Mouse (Mus musculus) G1E-ER4 (cell line): Measurements from ENCODE around the gene Angel2. TPM values are rescaled to one million over a fixed set of nuclear protein-coding genes. Genes with fewer than 3 reads are reported as not detected.

ENCODE experiments used
- GATA1 ChIP-seq: IDR thresholded peaks from one replicate; pipeline ENCODE4 v1.8.0; 2012; ENCODE audit warnings: low read length, inconsistent platforms
- polyA plus RNA-seq: library from polyadenylated mRNA; stranded (reverse); fragments of >175 nt; gene quantifications from 2 replicates; pipeline ENCODE4 v1.2.3, GENCODE M21; 2012

Angel2 gene
- polyA plus RNA-seq, 1 experiment, result 20.0 TPM

DNA sequence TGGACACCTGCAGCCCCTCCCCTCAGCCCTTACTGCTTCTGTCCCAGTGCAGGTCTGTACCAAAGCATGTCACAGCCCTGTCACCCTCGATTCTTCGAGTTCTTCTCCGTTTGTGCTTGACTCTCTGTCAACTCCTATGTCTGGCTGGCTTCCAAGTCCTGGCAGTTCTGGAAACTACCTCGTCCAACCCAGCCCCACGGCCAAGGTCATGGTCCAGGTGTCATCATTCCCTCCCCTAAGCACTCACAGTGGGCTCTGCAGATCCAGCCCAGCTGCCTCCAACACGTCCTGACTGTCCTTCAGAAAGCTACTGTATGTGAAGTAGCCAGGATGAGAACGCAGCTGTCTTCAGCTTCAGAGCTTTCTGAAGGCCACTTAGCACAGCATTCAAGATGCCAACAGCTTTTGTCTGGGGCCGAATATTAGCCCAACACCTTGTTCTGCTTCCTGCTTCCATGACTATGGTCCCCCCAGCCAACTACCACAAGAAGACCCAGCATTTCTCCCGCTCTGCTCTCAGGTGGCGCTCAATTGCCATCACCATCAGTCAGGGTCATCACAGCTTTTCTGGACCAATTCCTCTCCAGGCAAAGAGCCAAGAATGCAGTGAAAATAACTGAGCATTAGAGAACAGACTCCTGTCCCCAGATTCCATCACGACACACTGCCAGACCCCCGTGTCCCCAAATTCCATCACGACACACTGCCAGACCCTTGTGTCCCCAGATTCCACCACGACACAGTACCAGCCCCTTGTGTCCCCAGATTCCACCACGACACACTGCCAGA, 40.3 kb downstream of the Angel2 start:
- no peak for TF ChIP-seq GATA1

DNA sequence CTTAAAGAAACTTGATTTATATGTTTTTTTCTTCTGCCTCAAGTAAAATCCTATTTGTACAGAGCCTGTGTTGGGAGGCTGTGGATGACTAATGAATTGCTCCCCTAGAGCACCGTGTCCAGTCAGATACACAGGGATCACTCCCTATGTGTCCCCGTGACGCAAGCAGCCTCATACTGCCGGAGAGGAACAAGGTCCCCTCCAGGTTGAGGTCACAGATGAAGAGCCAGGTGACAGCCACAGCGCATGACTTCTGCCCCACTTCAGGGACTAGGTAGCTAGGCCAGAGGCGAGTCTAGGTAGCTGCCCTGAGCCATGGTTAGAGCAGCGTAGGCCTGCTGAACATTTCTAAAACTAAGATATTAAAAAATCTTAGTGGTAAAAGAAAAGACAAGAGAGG, 43.1 kb downstream of the Angel2 start:
- no peak for TF ChIP-seq GATA1

GRCm38 (mm10) chr1:190971708-190972610, 47.0 kb downstream of the Angel2 start:
- TF ChIP-seq GATA1, result no peak

DNA sequence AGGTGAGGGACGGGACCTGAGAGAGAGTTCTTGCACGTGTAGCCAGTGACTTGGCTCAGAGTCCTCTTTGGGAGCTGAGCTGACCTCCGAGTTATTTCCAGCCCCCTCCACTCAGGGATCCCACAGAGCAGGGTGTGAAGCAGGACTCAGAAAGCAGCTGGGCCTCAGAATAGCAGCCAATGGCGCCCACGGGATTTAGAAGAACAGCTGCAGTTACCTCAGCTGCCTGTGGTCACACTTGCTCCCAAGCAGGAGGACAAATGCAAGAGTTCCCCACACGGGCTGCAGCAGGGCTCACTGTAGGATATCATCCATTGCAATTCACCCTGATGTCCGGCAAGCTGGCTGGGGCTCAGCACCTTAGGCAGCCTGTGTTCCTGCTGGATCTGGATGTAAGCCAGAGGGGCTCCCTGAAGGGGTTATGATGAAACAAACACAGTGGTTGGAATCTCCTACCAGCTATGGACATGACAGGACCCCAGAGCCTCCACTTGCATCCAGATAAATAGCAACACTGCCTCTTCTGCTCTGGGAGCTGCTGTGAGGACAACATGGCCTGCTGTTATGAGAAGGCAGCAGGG, 47.8 kb downstream of the Angel2 start:
- no peak for TF ChIP-seq GATA1

DNA sequence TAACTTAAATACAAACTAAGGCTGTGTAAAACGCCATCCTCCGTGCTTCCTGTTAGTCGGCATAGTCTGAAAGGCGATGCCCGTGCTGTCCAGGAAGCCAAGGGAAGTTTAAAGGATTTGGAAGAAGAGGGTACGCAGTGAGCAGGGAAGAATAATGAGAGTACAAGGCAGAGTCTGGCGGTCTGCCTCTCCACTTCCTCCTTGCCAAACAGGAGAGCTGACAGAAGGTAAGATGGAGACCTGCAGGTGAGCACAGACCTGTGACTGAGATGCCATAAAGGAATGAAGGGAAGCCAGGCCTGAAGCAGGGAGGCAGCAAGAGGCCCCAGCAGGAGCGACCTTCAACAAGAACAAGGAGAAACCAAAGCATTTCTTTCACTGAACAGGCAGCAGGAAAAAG, 49.3 kb downstream of the Angel2 start:
- no peak for TF ChIP-seq GATA1

- TF ChIP-seq GATA1, result no peak
Observed at GRCm38 (mm10) chr1:190974833-190975232, 49.9 kb downstream of the Angel2 start.

GRCm38 (mm10) chr1:190976887-190977573, 52.1 kb downstream of the Angel2 start:
- TF ChIP-seq GATA1, result no peak

DNA sequence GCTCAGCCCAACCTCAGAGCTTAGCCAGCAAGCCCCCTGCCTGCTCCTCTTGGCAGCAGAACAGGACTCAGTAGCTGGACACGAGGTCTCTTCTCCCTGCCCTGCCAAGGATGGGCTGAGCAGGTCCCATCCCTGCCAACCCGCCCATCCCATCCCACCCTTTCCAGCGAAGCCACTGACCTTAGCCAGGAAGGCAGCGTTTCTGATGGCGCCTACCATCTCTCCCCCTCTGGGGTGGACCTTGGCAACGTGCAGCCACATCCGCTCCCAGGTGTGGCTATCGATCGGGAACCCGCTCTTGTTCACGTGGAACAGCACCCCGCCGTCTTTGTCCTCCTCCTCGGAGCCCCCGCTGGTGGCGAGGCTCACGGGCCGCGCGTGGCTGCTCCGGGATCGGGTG, 53.1 kb downstream of the Angel2 start:
- TF ChIP-seq GATA1, result no peak

DNA sequence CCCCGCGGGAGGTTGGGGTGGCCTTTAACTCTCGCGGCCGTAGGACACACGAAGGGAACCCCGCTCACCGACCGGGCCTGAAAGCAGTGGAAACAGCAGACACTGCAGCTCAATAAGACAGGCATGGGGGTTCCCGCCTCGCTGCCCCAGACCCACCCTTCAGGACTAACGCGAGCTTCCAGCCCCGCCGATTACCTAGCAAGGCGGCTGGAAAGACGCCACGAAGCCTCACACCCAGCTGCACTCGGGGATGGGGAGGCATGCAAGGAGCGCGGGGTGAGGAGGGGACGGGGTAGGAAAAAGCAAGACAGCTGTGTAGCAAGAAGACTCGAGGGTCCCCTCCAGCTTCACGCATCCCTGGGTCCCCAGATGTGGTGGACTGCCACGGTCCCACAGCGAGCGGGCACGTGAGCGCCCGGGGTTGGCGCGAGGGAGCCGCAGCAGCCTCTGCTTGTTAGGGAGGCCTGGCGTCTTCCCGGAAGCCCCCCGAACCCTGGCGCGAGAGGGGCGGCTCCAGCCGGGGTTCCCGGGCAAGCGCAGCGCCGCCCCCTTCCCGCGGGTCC, 53.7 kb downstream of the Angel2 start:
- TF ChIP-seq GATA1, result no peak

GRCm38 (mm10) chr1:190979100-190979563, 54.2 kb downstream of the Angel2 start, which contains the start of gene Vash2:
Vash2 (minus strand) TSS chr1:190979296.
- TF ChIP-seq GATA1, result no peak

GRCm38 (mm10) chr1:190980470-190980869, 55.6 kb downstream of the Angel2 start:
- TF ChIP-seq GATA1, result no peak

GRCm38 (mm10) chr1:190981412-190981811, 56.5 kb downstream of the Angel2 start:
- TF ChIP-seq GATA1, result no peak

DNA sequence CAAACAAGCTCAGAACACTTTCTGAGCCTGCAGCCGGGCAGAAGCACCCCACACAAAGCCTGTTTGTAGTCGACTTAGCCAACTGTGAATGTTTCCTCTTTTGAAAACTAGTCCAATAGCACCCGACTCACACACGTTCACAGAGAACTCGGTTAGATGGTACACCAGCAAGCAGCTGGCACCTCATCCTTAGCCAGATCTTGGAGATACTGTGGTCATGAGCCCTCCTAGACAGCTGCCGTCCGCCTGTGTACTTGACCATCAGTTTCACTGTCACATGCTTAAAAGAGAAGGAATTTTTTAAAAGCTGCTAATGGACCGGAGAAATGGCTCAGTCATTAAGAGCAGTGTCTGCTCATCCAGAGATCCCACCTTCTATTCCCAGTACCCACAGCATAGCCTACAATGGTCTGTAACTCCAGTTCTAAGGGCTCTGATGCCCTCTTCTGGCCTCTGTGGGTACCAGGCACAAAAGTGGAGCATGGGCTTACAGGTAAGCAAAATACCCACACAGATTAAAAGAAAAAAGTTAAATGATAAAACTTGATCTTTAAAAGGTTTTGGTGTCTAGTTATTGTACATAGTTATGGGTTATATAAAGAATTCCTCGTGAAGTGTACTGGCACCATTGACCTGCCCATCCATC, 64.6 kb downstream of the Angel2 start:
- TF ChIP-seq GATA1, result no peak

DNA sequence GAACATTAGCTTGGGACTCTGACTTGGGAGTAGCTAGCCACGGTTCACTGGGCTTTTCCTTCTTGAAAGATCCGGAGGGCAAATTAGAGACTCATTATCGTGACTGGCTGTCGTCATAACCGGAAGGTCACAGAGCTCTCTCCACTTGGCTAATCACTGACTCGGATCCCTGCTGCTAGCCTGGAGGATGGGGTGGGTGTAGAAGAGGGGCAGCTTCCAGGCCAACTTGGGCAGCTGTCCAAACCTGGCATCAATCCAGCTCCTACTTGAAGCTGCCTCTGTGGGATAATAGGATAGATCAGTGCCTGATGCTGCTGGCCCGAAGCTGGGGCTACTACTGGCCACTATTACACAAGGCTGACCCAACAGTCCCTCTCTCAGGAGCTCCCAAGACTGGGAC, 70.6 kb downstream of the Angel2 start:
- TF ChIP-seq GATA1, result no peak

DNA sequence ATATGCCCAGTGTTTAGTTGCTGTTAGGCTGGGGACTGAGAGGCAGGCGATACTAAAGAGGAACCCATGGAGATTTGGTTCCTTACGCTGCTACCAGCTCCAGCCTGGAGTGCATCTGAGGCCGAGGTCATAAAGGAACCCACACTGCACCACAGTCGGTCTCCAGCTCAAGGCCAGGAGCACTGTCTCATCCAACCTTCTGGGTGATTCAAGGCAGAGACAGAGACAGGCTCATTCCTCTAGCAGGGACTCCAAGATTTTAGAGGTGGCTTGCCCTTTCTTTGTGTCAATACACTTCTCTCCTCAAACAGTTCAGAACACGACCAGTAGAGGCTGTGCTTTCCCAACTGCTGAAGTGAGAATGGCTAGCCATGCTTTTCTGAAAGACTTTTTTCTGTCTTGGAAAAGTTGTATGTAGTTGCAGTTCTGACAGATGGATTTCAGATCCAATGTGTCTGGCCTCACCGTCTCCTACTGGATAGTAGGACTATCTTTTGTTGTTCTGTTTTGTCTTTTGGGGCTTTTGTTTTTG, 71.5 kb downstream of the Angel2 start:
- TF ChIP-seq GATA1, result no peak

Other genes with a start within 250 kb of the Angel2 start
- 25.3 and 36.2 TPM in 2 replicates for gene Rps6kc1, start 13.3 kb upstream of the Angel2 start, polyA plus RNA-seq
- not detected in 2 replicates for gene Vash2, start 54.2 kb downstream of the Angel2 start, polyA plus RNA-seq
- 16.7 and 23.0 TPM in 2 replicates for gene Flvcr1, start 101.0 kb downstream of the Angel2 start, polyA plus RNA-seq
- gene Spata45, start 111.5 kb downstream of the Angel2 start, polyA plus RNA-seq, result not detected in 2 replicates
- gene Tatdn3, start 137.8 kb downstream of the Angel2 start, polyA plus RNA-seq, result 0.84 and 0.93 TPM in 2 replicates
- 22.5 and 29.4 TPM in 2 replicates for gene Nsl1, start 137.9 kb downstream of the Angel2 start, polyA plus RNA-seq
- 0.15 and 0.26 TPM in 2 replicates for gene Batf3, start 172.7 kb downstream of the Angel2 start, polyA plus RNA-seq
- not detected in 2 replicates for gene Fam71a, start 239.7 kb downstream of the Angel2 start, polyA plus RNA-seq